Mouse (Mus musculus) hindbrain, embryonic 10.5 days (tissue): ENCODE measurements around the gene Bmp7. TPM values are rescaled to one million over a fixed set of nuclear protein-coding genes. Genes with fewer than 3 reads are reported as not detected.

Experiments used
- DNase-seq: peaks from one replicate; pipeline ENCODE4 v3.0.0-alpha.2; 2017; ENCODE audit warnings: low spot score
- H3K27ac ChIP-seq: fragments of 300-500 bp; sonication (generic); 2 replicates; pipeline ENCODE4 v1.5.1; 2016; ENCODE audit warnings: mild to moderate bottlenecking, moderate library complexity
- H3K27me3 ChIP-seq: fragments of 300-500 bp; sonication (generic); 2 replicates; pipeline ENCODE4 v1.6.1; 2016; ENCODE audit warnings: mild to moderate bottlenecking; ENCODE audit not compliant: poor library complexity, insufficient read depth, severe bottlenecking
- H3K36me3 ChIP-seq: fragments of 300-500 bp; sonication (generic); 2 replicates; pipeline ENCODE4 v1.6.1; 2016; ENCODE audit warnings: mild to moderate bottlenecking, moderate library complexity
- H3K4me1 ChIP-seq: fragments of 300-500 bp; sonication (generic); replicated peaks from 2 replicates; pipeline ENCODE4 v1.6.1; 2016; ENCODE audit warnings: mild to moderate bottlenecking
- H3K4me3 ChIP-seq: fragments of 300-500 bp; sonication (generic); 2 replicates; pipeline ENCODE4 v1.5.1; 2016; ENCODE audit warnings: mild to moderate bottlenecking, moderate library complexity
- H3K9me3 ChIP-seq: fragments of 300-500 bp; sonication (generic); 2 replicates; pipeline ENCODE4 v1.6.1; 2016; ENCODE audit warnings: mild to moderate bottlenecking, moderate library complexity
- WGBS: fragments of 180-500 bp; shearing (Covaris S2); methylation state at CpG from one replicate; pipeline ENCODE4 v1.1.7; 2016; 5-methylcytosine and 5-hydroxymethylcytosine counted together
- polyA plus RNA-seq: library from polyadenylated mRNA; unstranded; fragments of >200 nt; fragmentation: Nextera tagmentation; extraction: Ambion mirVana; gene quantifications from 2 replicates; pipeline ENCODE4 v1.2.1, GENCODE M21; 2016

Gene Bmp7
- polyA plus RNA-seq, 1 experiment from 2014 or later, result 12.9 TPM

- peak; percentile 47 for DNase-seq
- Histone ChIP-seq H3K4me1 (peaks cover 31% of the 10 kb centered on the region), H3K27ac (peak overlapping the region; percentile 18; the same call in 1 of the 2 replicates), H3K9me3 (no peaks in the 10 kb centered on the region), H3K4me3 (no peak overlapping the region), H3K27me3 (no peaks in the 10 kb centered on the region), H3K36me3 (peaks cover 9% of the 10 kb centered on the region)
- 60% methylated on average over 12 of the region's 12 CpGs for WGBS
These were observed 52.0 kb downstream of the Bmp7 start for GRCm38 (mm10) chr2:172888147-172888546.

- Histone ChIP-seq H3K9me3 (no peaks in the 10 kb centered on the region), H3K27me3 (0 out of 2 replicates have a peak, but pooled peaks cover 2% of the 10 kb centered on the region), H3K36me3 (no peaks in the 10 kb centered on the region), H3K4me1 (peaks cover 49% of the 10 kb centered on the region), H3K27ac (no peak overlapping the region), H3K4me3 (no peak overlapping the region)
- DNase-seq, result no peak
- 55% methylated on average over 7 of the region's 7 CpGs for WGBS
These were observed 54.3 kb downstream of the Bmp7 start for GRCm38 (mm10) chr2:172885861-172886260.

GRCm38 (mm10) chr2:172884584-172884983, 55.5 kb downstream of the Bmp7 start:
- H3K27ac ChIP-seq, result no peak overlapping the region
- 0 out of 2 replicates have a peak, but pooled peaks cover 2% of the 10 kb centered on the region for H3K27me3 ChIP-seq
- H3K4me3 ChIP-seq, result no peak overlapping the region
- H3K36me3 ChIP-seq, result no peaks in the 10 kb centered on the region
- 84% methylated on average over 6 of the region's 6 CpGs for WGBS
- no peak for DNase-seq
- H3K9me3 ChIP-seq, result no peaks in the 10 kb centered on the region
- peaks cover 61% of the 10 kb centered on the region for H3K4me1 ChIP-seq

- Histone ChIP-seq H3K4me1 (peaks cover 39% of the 10 kb centered on the region), H3K9me3 (no peaks in the 10 kb centered on the region), H3K36me3 (peaks cover 6% of the 10 kb centered on the region), H3K27me3 (peaks cover 7% of the 10 kb centered on the region), H3K27ac (no peak overlapping the region), H3K4me3 (no peak overlapping the region)
- 94% methylated on average over 9 of the region's 9 CpGs for WGBS
- no peak for DNase-seq
These were observed 64.9 kb downstream of the Bmp7 start for GRCm38 (mm10) chr2:172875201-172875600.

GRCm38 (mm10) chr2:172866356-172866755, 73.8 kb downstream of the Bmp7 start:
- Histone ChIP-seq H3K36me3 (peaks cover 12% of the 10 kb centered on the region), H3K4me1 (peaks cover 45% of the 10 kb centered on the region), H3K9me3 (peaks cover 3% of the 10 kb centered on the region; the same call in 1 of the 2 replicates), H3K27ac (no peak overlapping the region), H3K27me3 (peaks cover 23% of the 10 kb centered on the region), H3K4me3 (no peak overlapping the region)
- DNase-seq, result no peak
- WGBS, result 70% methylated on average over 5 of the region's 5 CpGs

- Histone ChIP-seq H3K9me3 (peaks cover 3% of the 10 kb centered on the region; the same call in 1 of the 2 replicates), H3K36me3 (peaks cover 12% of the 10 kb centered on the region), H3K27ac (no peak overlapping the region), H3K27me3 (peaks cover 23% of the 10 kb centered on the region), H3K4me1 (peaks cover 37% of the 10 kb centered on the region), H3K4me3 (no peak overlapping the region)
- 91% methylated on average over 6 of the region's 6 CpGs for WGBS
- DNase-seq, result no peak
These were observed 75.0 kb downstream of the Bmp7 start for GRCm38 (mm10) chr2:172865165-172865564.

GRCm38 (mm10) chr2:172864566-172864965, 75.6 kb downstream of the Bmp7 start:
- Histone ChIP-seq H3K9me3 (peaks cover 3% of the 10 kb centered on the region; the same call in 1 of the 2 replicates), H3K4me1 (peaks cover 36% of the 10 kb centered on the region), H3K4me3 (no peak overlapping the region), H3K27me3 (peaks cover 23% of the 10 kb centered on the region), H3K36me3 (peaks cover 7% of the 10 kb centered on the region; the same call in 1 of the 2 replicates), H3K27ac (no peak overlapping the region)
- no peak for DNase-seq
- WGBS, result 91% methylated on average over 7 of the region's 7 CpGs

GRCm38 (mm10) chr2:172863469-172863856, 76.7 kb downstream of the Bmp7 start:
- Histone ChIP-seq H3K27ac (peak overlapping the region; percentile 62), H3K36me3 (0 out of 2 replicates have a peak, but pooled peaks cover 2% of the 10 kb centered on the region), H3K9me3 (peaks cover 7% of the 10 kb centered on the region), H3K4me3 (peak overlapping the region; percentile 34), H3K27me3 (peaks cover 23% of the 10 kb centered on the region), H3K4me1 (peaks cover 36% of the 10 kb centered on the region)
- no peak for DNase-seq
- 72% methylated on average over 14 of the region's 14 CpGs for WGBS

- Histone ChIP-seq H3K27me3 (peaks cover 23% of the 10 kb centered on the region), H3K4me1 (peaks cover 36% of the 10 kb centered on the region), H3K9me3 (peaks cover 7% of the 10 kb centered on the region), H3K4me3 (peak overlapping the region; percentile 34), H3K36me3 (no peaks in the 10 kb centered on the region), H3K27ac (peak overlapping the region; percentile 62; the same call in 1 of the 2 replicates)
- 37% methylated on average over 29 of the region's 29 CpGs for WGBS
- peak; percentile 30 for DNase-seq
These were observed 77.2 kb downstream of the Bmp7 start for GRCm38 (mm10) chr2:172862850-172863468.

GRCm38 (mm10) chr2:172862424-172862823, 77.7 kb downstream of the Bmp7 start:
- no peak overlapping the region for H3K27ac ChIP-seq
- WGBS, result 76% methylated on average over 19 of the region's 19 CpGs
- peaks cover 32% of the 10 kb centered on the region for H3K4me1 ChIP-seq
- peaks cover 7% of the 10 kb centered on the region for H3K9me3 ChIP-seq
- peaks cover 23% of the 10 kb centered on the region for H3K27me3 ChIP-seq
- no peaks in the 10 kb centered on the region for H3K36me3 ChIP-seq
- no peak for DNase-seq
- H3K4me3 ChIP-seq, result no peak overlapping the region

GRCm38 (mm10) chr2:172861590-172861989, 78.5 kb downstream of the Bmp7 start:
- Histone ChIP-seq H3K27me3 (peaks cover 22% of the 10 kb centered on the region), H3K4me3 (no peak overlapping the region), H3K27ac (no peak overlapping the region), H3K9me3 (peaks cover 7% of the 10 kb centered on the region), H3K36me3 (no peaks in the 10 kb centered on the region), H3K4me1 (peaks cover 28% of the 10 kb centered on the region)
- WGBS, result 79% methylated on average over 14 of the region's 14 CpGs
- no peak for DNase-seq

- Histone ChIP-seq H3K36me3 (no peaks in the 10 kb centered on the region), H3K27ac (no peak overlapping the region), H3K9me3 (peaks cover 7% of the 10 kb centered on the region), H3K27me3 (peaks cover 14% of the 10 kb centered on the region), H3K4me1 (peaks cover 30% of the 10 kb centered on the region), H3K4me3 (no peak overlapping the region)
- 88% methylated on average over 8 of the region's 8 CpGs for WGBS
- DNase-seq, result no peak
These were observed 79.5 kb downstream of the Bmp7 start for GRCm38 (mm10) chr2:172860593-172860992.

GRCm38 (mm10) chr2:172860104-172860503, 80.0 kb downstream of the Bmp7 start:
- DNase-seq, result no peak
- Histone ChIP-seq H3K36me3 (no peaks in the 10 kb centered on the region), H3K4me1 (peaks cover 30% of the 10 kb centered on the region), H3K9me3 (peaks cover 7% of the 10 kb centered on the region), H3K27ac (no peak overlapping the region), H3K4me3 (no peak overlapping the region), H3K27me3 (peaks cover 14% of the 10 kb centered on the region)
- WGBS, result 87% methylated on average over 7 of the region's 7 CpGs
